Mouse (Mus musculus) forebrain, embryonic 16.5 days (tissue): Measurements from ENCODE around the gene Tead1. TPM values are rescaled to one million over a fixed set of nuclear protein-coding genes. Genes with fewer than 3 reads are reported as not detected.
A peak's percentile ranks its signal among the peaks of the same experiment; 100 is the strongest.

Experiments used
- ATAC-seq: fragments of 200-750 bp; cut with Nextera tagmentation; 2 replicates; pipeline ENCODE4 v1.8.0; 2017; ENCODE audit warnings: mild to moderate bottlenecking, moderate library complexity
- H3K27ac ChIP-seq: fragments of 300-500 bp; sonication (generic); 2 replicates; pipeline ENCODE4 v1.5.1; 2014; ENCODE audit warnings: low read length, control low read depth
- H3K27me3 ChIP-seq: fragments of 300-500 bp; sonication (generic); replicated peaks from 2 replicates; pipeline ENCODE4 v1.6.1; 2014; ENCODE audit warnings: low read length; ENCODE audit not compliant: control insufficient read depth, insufficient read depth
- H3K36me3 ChIP-seq: fragments of 300-500 bp; sonication (generic); 2 replicates; pipeline ENCODE4 v1.6.1; 2014; ENCODE audit not compliant: control insufficient read depth, insufficient read depth
- H3K4me1 ChIP-seq: fragments of 300-500 bp; sonication (generic); replicated peaks from 2 replicates; pipeline ENCODE4 v1.6.1; 2014; ENCODE audit warnings: low read length; ENCODE audit not compliant: control insufficient read depth, insufficient read depth
- H3K4me2 ChIP-seq: fragments of 300-500 bp; sonication (generic); 2 replicates; pipeline ENCODE4 v1.6.1; 2014; ENCODE audit warnings: mild to moderate bottlenecking, low read length, control low read depth
- H3K4me3 ChIP-seq: fragments of 300-500 bp; sonication (generic); replicated peaks from 2 replicates; pipeline ENCODE4 v1.5.1; 2014; ENCODE audit warnings: mild to moderate bottlenecking, low read length, control low read depth
- H3K9ac ChIP-seq: fragments of 300-500 bp; sonication (generic); replicated peaks from 2 replicates; pipeline ENCODE4 v1.6.1; 2014; ENCODE audit warnings: low read depth, low read length, control low read depth
- H3K9me3 ChIP-seq: fragments of 300-500 bp; sonication (generic); 2 replicates; pipeline ENCODE4 v1.6.1; 2016; ENCODE audit warnings: low read length; ENCODE audit not compliant: control insufficient read depth
- WGBS: fragments of 180-500 bp; shearing (Covaris S2); extraction: QIAGEN DNeasy Blood & Tissue Kit; methylation state at CpG from one replicate; pipeline ENCODE4 v1.1.7; 2014; 5-methylcytosine and 5-hydroxymethylcytosine counted together
- polyA plus RNA-seq: library from polyadenylated mRNA; unstranded; fragments of >200 nt; fragmentation: Nextera tagmentation; extraction: Ambion mirVana; gene quantifications from 2 replicates; pipeline ENCODE4 v1.2.1, GENCODE M21; 2015

The Tead1 gene
- polyA plus RNA-seq, 1 experiment from 2014 or later = 17.6 TPM

DNA sequence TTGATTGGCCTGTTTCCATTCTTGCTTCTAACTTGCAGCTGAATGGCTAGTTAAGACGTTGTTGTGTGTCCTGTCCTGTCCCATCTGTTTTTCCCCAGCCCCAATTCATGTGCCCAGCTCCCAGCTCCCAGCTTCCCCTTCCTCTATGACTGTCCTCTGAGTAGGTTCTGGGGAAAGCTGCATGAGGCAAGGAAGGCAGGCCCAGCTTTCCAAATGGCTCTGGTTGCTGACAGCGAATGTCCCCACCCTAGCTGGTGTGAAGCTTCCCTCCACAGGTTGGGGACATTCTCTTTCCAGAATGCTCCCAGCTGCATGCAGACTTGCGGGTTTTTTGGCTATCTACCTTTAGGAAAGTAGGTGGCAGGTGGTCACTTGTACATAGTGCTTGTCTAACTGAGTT is 81.2 kb downstream of the Tead1 start:
- no peak overlapping the region for H3K4me2 ChIP-seq
- ATAC-seq = no peak
- H3K9me3 ChIP-seq = no peaks in the 10 kb centered on the region
- peak overlapping the region; percentile 44 for H3K27ac ChIP-seq
- no peak overlapping the region for H3K9ac ChIP-seq
- peaks cover 43% of the 10 kb centered on the region for H3K4me1 ChIP-seq
- H3K27me3 ChIP-seq = no peaks in the 10 kb centered on the region
- no peaks in the 10 kb centered on the region for H3K36me3 ChIP-seq
- WGBS = 62% methylated on average over 3 of the region's 3 CpGs
- H3K4me3 ChIP-seq = no peak overlapping the region

GRCm38 (mm10) chr7:112760782-112761181 is 81.7 kb downstream of the Tead1 start:
- Histone ChIP-seq H3K27me3 (no peaks in the 10 kb centered on the region), H3K27ac (peak overlapping the region; percentile 44), H3K9ac (peak overlapping the region; percentile 24; the same call in 1 of the 2 replicates), H3K4me2 (peak overlapping the region; percentile 12; the same call in 1 of the 2 replicates), H3K4me1 (peaks cover 43% of the 10 kb centered on the region), H3K9me3 (no peaks in the 10 kb centered on the region), H3K36me3 (no peaks in the 10 kb centered on the region), H3K4me3 (no peak overlapping the region)
- ATAC-seq = peak; percentile 81
- WGBS = 16% methylated on average over 8 of the region's 8 CpGs

- H3K9ac ChIP-seq = no peak overlapping the region
- H3K36me3 ChIP-seq = no peaks in the 10 kb centered on the region
- peak overlapping the region; percentile 61; the same call in 1 of the 2 replicates for H3K27ac ChIP-seq
- no peaks in the 10 kb centered on the region for H3K27me3 ChIP-seq
- peak; percentile 71 for ATAC-seq
- H3K9me3 ChIP-seq = no peaks in the 10 kb centered on the region
- no peak overlapping the region for H3K4me3 ChIP-seq
- 19% methylated on average over 2 of the region's 2 CpGs for WGBS
- H3K4me1 ChIP-seq = peaks cover 43% of the 10 kb centered on the region
- no peak overlapping the region for H3K4me2 ChIP-seq
Observed at GRCm38 (mm10) chr7:112762870-112763269, 83.8 kb downstream of the Tead1 start.

- H3K4me1 ChIP-seq = peaks cover 43% of the 10 kb centered on the region
- ATAC-seq = peak; percentile 4; the same call in 1 of the 2 replicates
- 67% methylated on average over 3 of the region's 3 CpGs for WGBS
Observed at GRCm38 (mm10) chr7:112763513-112763912, 84.4 kb downstream of the Tead1 start.

DNA sequence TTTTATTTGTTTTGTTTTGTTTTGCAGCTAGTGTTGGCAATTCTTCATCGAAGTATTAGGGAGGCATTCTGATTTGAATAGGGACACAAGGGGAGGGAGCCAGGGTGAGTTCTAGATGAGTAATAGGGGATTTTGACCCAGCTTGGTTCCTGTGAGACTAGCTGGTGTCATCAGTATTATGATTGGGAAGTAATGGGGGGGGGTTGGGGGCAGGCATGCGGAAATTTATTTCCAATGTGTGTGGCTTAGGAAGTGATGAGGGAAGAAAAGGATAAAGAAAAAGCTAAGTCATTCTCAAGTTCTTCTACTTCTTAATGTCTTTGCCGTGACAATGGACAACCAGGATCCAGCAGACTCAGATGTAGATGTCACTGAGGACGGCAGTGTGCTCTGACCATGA is 85.8 kb downstream of the Tead1 start:
- Histone ChIP-seq H3K4me2 (no peak overlapping the region), H3K4me1 (peaks cover 42% of the 10 kb centered on the region), H3K36me3 (no peaks in the 10 kb centered on the region), H3K9me3 (no peaks in the 10 kb centered on the region), H3K9ac (no peak overlapping the region), H3K27me3 (no peaks in the 10 kb centered on the region), H3K27ac (no peak overlapping the region), H3K4me3 (no peak overlapping the region)
- no peak for ATAC-seq
- 84% methylated on average over 4 of the region's 4 CpGs for WGBS

More at GRCm38 (mm10) chr7:112763513-112763912, 84.4 kb downstream of the Tead1 start:
- Histone ChIP-seq H3K4me3 (no peak overlapping the region), H3K9me3 (no peaks in the 10 kb centered on the region), H3K36me3 (no peaks in the 10 kb centered on the region), H3K27me3 (no peaks in the 10 kb centered on the region), H3K9ac (no peak overlapping the region), H3K4me2 (no peak overlapping the region), H3K27ac (peak overlapping the region; percentile 61; the same call in 1 of the 2 replicates)

- Histone ChIP-seq H3K27me3 (no peaks in the 10 kb centered on the region), H3K36me3 (no peaks in the 10 kb centered on the region), H3K4me1 (peaks cover 3% of the 10 kb centered on the region), H3K27ac (no peak overlapping the region), H3K4me2 (no peak overlapping the region), H3K4me3 (no peak overlapping the region), H3K9me3 (no peaks in the 10 kb centered on the region), H3K9ac (no peak overlapping the region)
- 83% methylated on average over 2 of the region's 2 CpGs for WGBS
- ATAC-seq = no peak
Observed at GRCm38 (mm10) chr7:112769866-112770265, 90.7 kb downstream of the Tead1 start.

DNA sequence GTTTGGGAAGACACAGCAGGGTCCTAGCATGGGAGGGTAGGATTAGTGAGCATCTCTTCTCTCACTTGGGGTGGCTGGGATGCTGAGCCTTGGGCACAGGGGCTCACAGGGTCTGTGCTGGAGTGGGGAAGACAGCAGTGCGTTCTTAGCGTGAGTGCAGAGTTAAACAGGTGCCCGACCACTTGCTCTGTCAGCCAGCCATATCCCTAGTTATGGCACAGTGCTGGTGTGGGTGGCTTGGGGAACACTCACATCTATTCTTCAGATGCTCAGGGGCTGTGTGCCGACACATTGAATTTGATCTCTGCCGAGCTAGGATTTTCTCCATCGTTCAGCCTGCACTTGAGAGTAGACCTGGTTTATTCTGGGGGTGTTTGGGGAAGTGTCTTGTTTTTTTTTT is 92.3 kb downstream of the Tead1 start:
- Histone ChIP-seq H3K4me3 (no peak overlapping the region), H3K4me1 (peaks cover 6% of the 10 kb centered on the region), H3K36me3 (no peaks in the 10 kb centered on the region), H3K27me3 (no peaks in the 10 kb centered on the region), H3K9ac (no peak overlapping the region), H3K27ac (no peak overlapping the region), H3K9me3 (no peaks in the 10 kb centered on the region), H3K4me2 (no peak overlapping the region)
- WGBS = 81% methylated on average over 6 of the region's 6 CpGs
- ATAC-seq = no peak

- H3K4me3 ChIP-seq = no peak overlapping the region
- no peaks in the 10 kb centered on the region for H3K9me3 ChIP-seq
- ATAC-seq = no peak
- no peaks in the 10 kb centered on the region for H3K27me3 ChIP-seq
- peaks cover 12% of the 10 kb centered on the region for H3K4me1 ChIP-seq
- H3K27ac ChIP-seq = no peak overlapping the region
- no peaks in the 10 kb centered on the region for H3K36me3 ChIP-seq
- 76% methylated on average over 6 of the region's 6 CpGs for WGBS
- H3K4me2 ChIP-seq = no peak overlapping the region
- no peak overlapping the region for H3K9ac ChIP-seq
Observed at GRCm38 (mm10) chr7:112772777-112773176, 93.7 kb downstream of the Tead1 start.

DNA sequence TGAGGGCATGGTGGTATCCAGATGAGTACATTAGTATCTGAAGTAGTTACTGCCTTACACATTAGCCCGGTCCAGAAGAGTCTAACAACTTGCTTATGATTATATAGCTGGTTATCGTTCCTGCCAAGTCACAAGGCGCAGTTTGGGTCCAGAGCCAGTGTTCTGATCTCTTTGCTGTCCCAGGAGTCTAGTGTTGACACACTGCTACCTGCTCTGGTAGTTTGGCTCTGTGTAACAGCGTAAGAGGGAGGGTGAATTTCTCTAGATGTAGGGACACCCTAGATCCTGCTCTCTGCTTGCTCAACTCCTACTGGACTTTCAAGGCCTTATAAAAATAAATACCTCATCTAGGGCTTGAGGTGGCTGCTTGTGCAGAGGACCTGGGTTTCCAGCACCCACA is 94.5 kb downstream of the Tead1 start:
- peaks cover 15% of the 10 kb centered on the region for H3K4me1 ChIP-seq
- no peak overlapping the region for H3K9ac ChIP-seq
- no peak overlapping the region for H3K27ac ChIP-seq
- 94% methylated on average over 4 of the region's 4 CpGs for WGBS
- no peak overlapping the region for H3K4me2 ChIP-seq
- no peaks in the 10 kb centered on the region for H3K27me3 ChIP-seq
- no peaks in the 10 kb centered on the region for H3K9me3 ChIP-seq
- no peaks in the 10 kb centered on the region for H3K36me3 ChIP-seq
- no peak overlapping the region for H3K4me3 ChIP-seq
- ATAC-seq = no peak

GRCm38 (mm10) chr7:112775816-112776215 is 96.7 kb downstream of the Tead1 start:
- Histone ChIP-seq H3K27ac (no peak overlapping the region), H3K27me3 (no peaks in the 10 kb centered on the region), H3K4me3 (no peak overlapping the region), H3K4me2 (no peak overlapping the region), H3K9me3 (no peaks in the 10 kb centered on the region), H3K36me3 (no peaks in the 10 kb centered on the region), H3K9ac (no peak overlapping the region), H3K4me1 (peaks cover 22% of the 10 kb centered on the region)
- WGBS = 71% methylated on average over 5 of the region's 5 CpGs
- no peak for ATAC-seq
